Mouse (Mus musculus): Measurements from ENCODE around the gene Cd300ld2. TPM values are rescaled to one million over a fixed set of nuclear protein-coding genes. Genes with fewer than 3 reads are reported as not detected.

Cd300ld2 gene
- polyA plus RNA-seq, 1 experiment = not detected

- no peaks in the 10 kb centered on the region for H3K4me1 ChIP-seq (ENCODE audit: control insufficient read depth, insufficient read depth, insufficient read length, low read length)
- no peak within 1 kb of the TSS for H3K4me3 ChIP-seq (ENCODE audit: insufficient read depth, low read depth, low read length)
- H3K27ac ChIP-seq (replicated peaks; ENCODE audit: low read depth, low read length) = peak within 1 kb of the TSS; percentile 54
Observed at GRCm38 (mm10) chr11:114968752-114969207, 47.2 kb downstream of the Cd300ld2 start, which contains the start of gene Cd300c. Cd300c (minus strand) TSS chr11:114969157.

GRCm38 (mm10) chr11:114965182-114965828 is 50.7 kb downstream of the Cd300ld2 start:
- Histone ChIP-seq H3K27ac (replicated peaks; ENCODE audit: low read depth, low read length) (no peak overlapping the region), H3K4me1 (ENCODE audit: control insufficient read depth, insufficient read depth, insufficient read length, low read length) (no peaks in the 10 kb centered on the region), H3K4me3 (ENCODE audit: insufficient read depth, low read depth, low read length) (no peak overlapping the region)

GRCm38 (mm10) chr11:114960369-114960768 is 55.6 kb downstream of the Cd300ld2 start:
- Histone ChIP-seq H3K4me1 (ENCODE audit: control insufficient read depth, insufficient read depth, insufficient read length, low read length) (no peaks in the 10 kb centered on the region), H3K27ac (replicated peaks; ENCODE audit: low read depth, low read length) (no peak overlapping the region), H3K4me3 (ENCODE audit: insufficient read depth, low read depth, low read length) (no peak overlapping the region)

Other genes with a start within 250 kb of the Cd300ld2 start
- not detected in 2 replicates for gene Btbd17, start 220.2 kb downstream of the Cd300ld2 start, polyA plus RNA-seq (2012; ENCODE audit: insufficient read depth, insufficient read length, missing spikeins)
- gene Gpr142, start 217.3 kb downstream of the Cd300ld2 start, polyA plus RNA-seq (2012; ENCODE audit: insufficient read depth, insufficient read length, missing spikeins) = not detected in 2 replicates
- 5.4 and 8.4 TPM in 2 replicates for gene Gprc5c, start 165.0 kb downstream of the Cd300ld2 start, polyA plus RNA-seq (2012; ENCODE audit: insufficient read depth, insufficient read length, missing spikeins)
- 0.58 and 1.1 TPM in 2 replicates for gene Cd300a, start 126.2 kb downstream of the Cd300ld2 start, polyA plus RNA-seq (2012; ENCODE audit: insufficient read depth, insufficient read length, missing spikeins)
- gene Cd300lb, start 81.8 kb downstream of the Cd300ld2 start, polyA plus RNA-seq (2012; ENCODE audit: insufficient read depth, insufficient read length, missing spikeins) = 0.58 and 1.1 TPM in 2 replicates
- not detected in 2 replicates for gene Cd300c, start 47.0 kb downstream of the Cd300ld2 start, polyA plus RNA-seq (2012; ENCODE audit: insufficient read depth, insufficient read length, missing spikeins)
- gene Cd300ld, start 26.3 kb downstream of the Cd300ld2 start, polyA plus RNA-seq (2012; ENCODE audit: insufficient read depth, insufficient read length, missing spikeins) = 2.3 and 6.2 TPM in 2 replicates
- 1.7 and 2.1 TPM in 2 replicates for gene Cd300c2, start 14.3 kb downstream of the Cd300ld2 start, polyA plus RNA-seq (2012; ENCODE audit: insufficient read depth, insufficient read length, missing spikeins)
- gene Cd300ld4, start 10.8 kb upstream of the Cd300ld2 start, polyA plus RNA-seq (2012; ENCODE audit: insufficient read depth, insufficient read length, missing spikeins) = 3.8 TPM in 1 of 2 replicates, not detected in the other
- gene Cd300ld5, start 21.6 kb upstream of the Cd300ld2 start, polyA plus RNA-seq (2012; ENCODE audit: insufficient read depth, insufficient read length, missing spikeins) = 1.5 and 3.8 TPM in 2 replicates
- gene Cd300ld3, start 32.2 kb upstream of the Cd300ld2 start, polyA plus RNA-seq (2012; ENCODE audit: insufficient read depth, insufficient read length, missing spikeins) = 5.7 and 13.3 TPM in 2 replicates
- gene Cd300e, start 46.0 kb upstream of the Cd300ld2 start, polyA plus RNA-seq (2012; ENCODE audit: insufficient read depth, insufficient read length, missing spikeins) = not detected in 2 replicates
- 0.79 and 1.2 TPM in 2 replicates for gene Rab37, start 75.2 kb upstream of the Cd300ld2 start, polyA plus RNA-seq (2012; ENCODE audit: insufficient read depth, insufficient read length, missing spikeins)
- gene Cd300lf, start 117.8 kb upstream of the Cd300ld2 start, polyA plus RNA-seq (2012; ENCODE audit: insufficient read depth, insufficient read length, missing spikeins) = 0.28 TPM in 1 of 2 replicates, not detected in the other
- gene Slc9a3r1, start 147.1 kb upstream of the Cd300ld2 start, polyA plus RNA-seq (2012; ENCODE audit: insufficient read depth, insufficient read length, missing spikeins) = 5.3 and 5.9 TPM in 2 replicates
- 8.5 and 8.8 TPM in 2 replicates for gene Tmem104, start 171.3 kb upstream of the Cd300ld2 start, polyA plus RNA-seq (2012; ENCODE audit: insufficient read depth, insufficient read length, missing spikeins)
- gene Nat9, start 171.7 kb upstream of the Cd300ld2 start, polyA plus RNA-seq (2012; ENCODE audit: insufficient read depth, insufficient read length, missing spikeins) = 20.9 and 29.3 TPM in 2 replicates